Mouse (Mus musculus): ENCODE measurements around the gene Gm10260.

GRCm38 (mm10) chr13:97744669-97745068 is 15.8 kb downstream of the Gm10260 start:
- TF ChIP-seq SRF (IDR thresholded peaks at IDR 0.05; ENCODE audit: control insufficient read depth, insufficient read length, low read depth): no peak
- TF ChIP-seq TCF12 (IDR thresholded peaks at IDR 0.05; ENCODE audit: insufficient read depth, poor library complexity, severe bottlenecking): no peak
- no peak for TF ChIP-seq CEBPB (IDR thresholded peaks at IDR 0.05; ENCODE audit: insufficient read depth, poor library complexity, severe bottlenecking)
- no peak for TF ChIP-seq POLR2A (IDR thresholded peaks at IDR 0.05; ENCODE audit: insufficient read length, low read depth)
- TF ChIP-seq REST (IDR thresholded peaks at IDR 0.05; ENCODE audit: insufficient read depth, insufficient read length): no peak
- no peak for TF ChIP-seq USF1 (IDR thresholded peaks at IDR 0.05; ENCODE audit: low read depth)
- no peak for TF ChIP-seq E2F4 (IDR thresholded peaks at IDR 0.05; ENCODE audit: insufficient read depth)
- no peak for TF ChIP-seq TCF3 (IDR thresholded peaks at IDR 0.05; ENCODE audit: insufficient read length, low read depth)
- TF ChIP-seq POLR2AphosphoS2 (IDR thresholded peaks at IDR 0.05; ENCODE audit: insufficient read length, low read depth): no peak
- TF ChIP-seq MYOD1 (IDR thresholded peaks at IDR 0.05; ENCODE audit: control insufficient read depth in 1 of 3, insufficient read length in 2 of 3, low read depth in 2 of 3): no peak
- no peak for TF ChIP-seq MAX (IDR thresholded peaks at IDR 0.05; ENCODE audit: low read depth)

All from myocyte (in vitro differentiated cells).